Mouse (Mus musculus): ENCODE results near the gene Tma7. TPM values are rescaled to one million over a fixed set of nuclear protein-coding genes. Genes with fewer than 3 reads are reported as not detected.
A peak's percentile ranks its signal among the peaks of the same experiment; 100 is the strongest.

Gene Tma7
- total and polyA plus RNA-seq, 3 experiments, result 255 to 529 (median 336) TPM

GRCm38 (mm10) chr9:109058006-109058765, 24.2 kb downstream of the Tma7 start:
- H3K4me1 ChIP-seq (ENCODE audit: control insufficient read depth in 1 of 2, insufficient read depth in 2 of 2), result peaks cover 35 to 67% of the 10 kb centered on the region in 2 experiments
- H3K4me3 ChIP-seq (replicated peaks in 1 of 3; ENCODE audit: low read depth in 2 of 3, low read length in 2 of 3, poor library complexity in 1 of 3), result peak overlapping the region; percentile 35 to 53 (median 46)
- peak overlapping the region; percentile 89 for H3K27ac ChIP-seq (ENCODE audit: insufficient read depth, low read depth)
- no peaks in the 10 kb centered on the region for H3K27me3 ChIP-seq (replicated peaks)
- TF ChIP-seq E2F4 (IDR thresholded peaks at IDR 0.05; ENCODE audit: insufficient replicate concordance, low read depth, low read length), result no peak
- TF ChIP-seq SIN3A (IDR thresholded peaks at IDR 0.05; ENCODE audit: low read length), result 0 out of 2 replicates have a peak, but pooled peaks have one; percentile 25
- TF ChIP-seq POLR2AphosphoS2 (IDR thresholded peaks at IDR 0.05; ENCODE audit: low read depth, low read length), result peak; percentile 3; the same call in 1 of the 2 replicates
- no peak for TF ChIP-seq TBP (conservative IDR thresholded peaks at IDR 0.05; ENCODE audit: low read depth, low read length)
- TF ChIP-seq ETS1 (conservative IDR thresholded peaks at IDR 0.05; ENCODE audit: low read depth, low read length), result no peak
- 0 out of 2 replicates have a peak, but pooled peaks have one; percentile 32 for TF ChIP-seq MXI1 (IDR thresholded peaks at IDR 0.05; ENCODE audit: low read depth, low read length)
- no peak for TF ChIP-seq MAX (IDR thresholded peaks at IDR 0.05; ENCODE audit: low read length)
- no peak for TF ChIP-seq USF2 (conservative IDR thresholded peaks at IDR 0.05; ENCODE audit: low read depth, low read length)
- no peak for TF ChIP-seq HCFC1 (IDR thresholded peaks at IDR 0.05; ENCODE audit: low read depth, low read length)
- TF ChIP-seq MYC (IDR thresholded peaks at IDR 0.05; ENCODE audit: low read depth, low read length), result no peak
- dilution Hi-C loops (cut with MboI; ENCODE audit: extremely low pct_ligation_motif_present, extremely low pct_unique_long_range_greater_than_20kb, low sequenced_read_pairs), result no loop called here
- peaks cover 42 to 68% of the 10 kb centered on the region in 2 experiments for H3K36me3 ChIP-seq (replicated peaks in 1 of 2; ENCODE audit: control insufficient read depth in 1 of 2, insufficient read depth in 1 of 2, low read length in 1 of 2)
- in situ Hi-C loops (cut with MboI; ENCODE audit: low pct_ligation_motif_present, low pct_unique_long_range_greater_than_20kb, low sequenced_read_pairs), result no loop called here
- no peak for DNase-seq (ENCODE audit: extremely low read depth)
- H3K79me2 ChIP-seq (replicated peaks; ENCODE audit: control insufficient read depth, extremely low read depth, insufficient read depth, poor library complexity, severe bottlenecking), result peaks cover 43% of the 10 kb centered on the region
- H3K4me2 ChIP-seq (ENCODE audit: insufficient read depth, low read depth, poor library complexity, severe bottlenecking), result peak overlapping the region; percentile 55
- peak overlapping the region; percentile 23; the same call in 1 of the 2 replicates for H3K9ac ChIP-seq (ENCODE audit: insufficient read depth, low read depth)
- H3K9me3 ChIP-seq (replicated peaks; ENCODE audit: low read length), result no peaks in the 10 kb centered on the region

- Histone ChIP-seq H3K79me2 (replicated peaks; ENCODE audit: control insufficient read depth, extremely low read depth, insufficient read depth, poor library complexity, severe bottlenecking) (peaks cover 49% of the 10 kb centered on the region), H3K4me2 (ENCODE audit: insufficient read depth, low read depth, poor library complexity, severe bottlenecking) (peak overlapping the region; percentile 55), H3K36me3 (replicated peaks in 1 of 2; ENCODE audit: control insufficient read depth in 1 of 2, insufficient read depth in 1 of 2, low read length in 1 of 2) (peaks cover 38 to 64% of the 10 kb centered on the region in 2 experiments), H3K4me1 (ENCODE audit: control insufficient read depth in 1 of 2, insufficient read depth in 2 of 2) (peaks cover 40 to 73% of the 10 kb centered on the region in 2 experiments), H3K27ac (ENCODE audit: insufficient read depth, low read depth) (peak overlapping the region; percentile 89), H3K9me3 (replicated peaks; ENCODE audit: low read length) (no peaks in the 10 kb centered on the region), H3K9ac (ENCODE audit: insufficient read depth, low read depth) (no peak overlapping the region; the same call in 1 of the 2 replicates), H3K4me3 (replicated peaks in 1 of 3; ENCODE audit: low read depth in 2 of 3, low read length in 2 of 3, poor library complexity in 1 of 3) (peak overlapping the region in 2 of 3 experiments; percentile 46 to 53), H3K27me3 (replicated peaks) (no peaks in the 10 kb centered on the region)
- in situ Hi-C loops (cut with MboI; ENCODE audit: low pct_ligation_motif_present, low pct_unique_long_range_greater_than_20kb, low sequenced_read_pairs) (no loop called here), dilution Hi-C loops (cut with MboI; ENCODE audit: extremely low pct_ligation_motif_present, extremely low pct_unique_long_range_greater_than_20kb, low sequenced_read_pairs) (no loop called here)
- DNase-seq (ENCODE audit: extremely low read depth), result no peak
- TF ChIP-seq POLR2AphosphoS2 (IDR thresholded peaks at IDR 0.05; ENCODE audit: low read depth, low read length) (peak; percentile 36; the same call in 1 of the 2 replicates), UBTF (IDR thresholded peaks at IDR 0.05; ENCODE audit: low read depth, low read length) (0 out of 2 replicates have a peak, but pooled peaks have one; percentile 17), SMC3 (IDR thresholded peaks at IDR 0.05; ENCODE audit: low read depth, low read length) (no peak)
These were observed 24.8 kb downstream of the Tma7 start for GRCm38 (mm10) chr9:109057543-109057942.

Data from CH12.LX (cell line).